Mouse (Mus musculus) cerebral cortex, adult 2 months (tissue): Measurements from ENCODE around the gene Crcp.

Experiments used
- WGBS: fragments of 180-500 bp; shearing (Covaris S2); methylation state at CpG from one replicate; pipeline ENCODE4 v1.1.7; 2018; 5-methylcytosine and 5-hydroxymethylcytosine counted together

Crcp gene

DNA sequence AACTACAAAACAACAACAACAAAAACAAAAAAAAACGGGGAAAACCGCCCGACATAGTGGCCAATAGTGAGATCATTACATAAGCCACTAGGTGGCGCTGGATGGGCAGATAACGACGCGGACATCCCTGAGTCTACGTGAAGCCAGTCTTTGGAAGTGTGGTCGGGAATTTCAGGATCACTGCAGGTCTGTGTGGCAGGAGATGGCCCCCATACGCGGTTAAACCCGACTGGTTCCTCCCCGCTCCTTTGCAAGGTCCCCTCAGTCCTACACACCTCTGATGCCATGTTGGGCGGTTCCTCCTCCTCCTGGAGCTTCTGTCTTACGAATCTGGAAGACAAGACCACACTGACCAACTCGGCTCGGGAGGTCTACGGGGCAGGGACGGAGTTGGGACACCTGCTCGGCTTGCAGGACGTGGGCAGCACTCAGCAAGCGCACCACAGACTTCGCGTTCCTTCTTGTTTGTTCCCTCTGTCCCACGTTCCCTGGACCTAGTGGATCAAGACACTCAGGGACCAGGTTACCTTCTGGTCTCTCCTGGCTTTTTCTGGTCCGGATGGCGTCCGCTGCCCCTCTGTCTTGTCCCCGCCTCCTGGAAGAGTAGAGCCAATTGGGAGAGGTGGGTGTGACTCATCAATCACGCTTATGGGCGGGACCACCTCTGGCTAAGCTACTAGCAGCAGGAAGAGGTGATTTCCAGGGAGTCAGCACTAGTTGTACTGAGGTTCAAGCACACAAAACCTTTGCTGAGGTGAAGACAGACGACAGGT is 5.1 kb upstream of the Crcp start:
- under 1% methylated on average over 32 of the region's 32 CpGs for WGBS

DNA sequence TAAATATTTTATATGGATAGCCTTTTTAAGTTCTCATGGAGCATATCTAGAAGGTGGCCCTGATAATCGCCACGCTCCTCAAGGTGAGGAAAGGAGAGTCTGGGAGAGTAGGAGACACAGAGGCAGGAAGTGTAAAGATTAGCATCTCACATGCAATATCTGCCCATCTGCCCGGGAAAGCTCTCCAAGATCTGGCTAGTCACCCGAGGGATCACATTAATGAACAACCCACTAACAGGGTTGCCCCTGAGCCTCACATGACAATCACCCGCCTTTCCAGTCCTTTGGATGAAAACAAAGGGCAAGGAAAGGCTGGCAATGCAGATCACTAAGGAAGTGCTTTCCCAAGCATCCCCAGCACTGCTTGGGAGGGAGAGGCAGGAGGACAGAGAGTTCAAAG is 2.0 kb upstream of the Crcp start:
- 68% methylated on average over 5 of the region's 5 CpGs for WGBS

DNA sequence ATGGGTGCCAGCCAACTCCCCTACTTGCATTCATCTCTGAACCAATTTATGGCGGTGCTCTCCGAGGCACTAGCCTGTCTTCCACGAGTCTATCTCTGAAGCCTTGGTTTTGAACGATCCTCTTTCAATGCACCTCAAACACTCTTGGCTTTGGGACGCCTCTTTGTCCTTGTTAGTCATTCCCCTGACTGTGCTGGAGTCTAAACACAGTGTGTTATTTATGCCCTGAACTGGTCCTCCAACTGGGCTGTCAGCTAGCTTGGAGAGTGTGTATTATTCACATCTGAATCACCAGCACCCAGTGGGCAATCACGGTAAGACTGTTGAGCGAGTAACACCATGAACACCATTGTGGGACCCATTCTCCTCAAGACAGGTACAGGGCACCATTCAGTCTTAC is 1.4 kb upstream of the Crcp start:
- WGBS = 76% methylated on average over 7 of the region's 7 CpGs

DNA sequence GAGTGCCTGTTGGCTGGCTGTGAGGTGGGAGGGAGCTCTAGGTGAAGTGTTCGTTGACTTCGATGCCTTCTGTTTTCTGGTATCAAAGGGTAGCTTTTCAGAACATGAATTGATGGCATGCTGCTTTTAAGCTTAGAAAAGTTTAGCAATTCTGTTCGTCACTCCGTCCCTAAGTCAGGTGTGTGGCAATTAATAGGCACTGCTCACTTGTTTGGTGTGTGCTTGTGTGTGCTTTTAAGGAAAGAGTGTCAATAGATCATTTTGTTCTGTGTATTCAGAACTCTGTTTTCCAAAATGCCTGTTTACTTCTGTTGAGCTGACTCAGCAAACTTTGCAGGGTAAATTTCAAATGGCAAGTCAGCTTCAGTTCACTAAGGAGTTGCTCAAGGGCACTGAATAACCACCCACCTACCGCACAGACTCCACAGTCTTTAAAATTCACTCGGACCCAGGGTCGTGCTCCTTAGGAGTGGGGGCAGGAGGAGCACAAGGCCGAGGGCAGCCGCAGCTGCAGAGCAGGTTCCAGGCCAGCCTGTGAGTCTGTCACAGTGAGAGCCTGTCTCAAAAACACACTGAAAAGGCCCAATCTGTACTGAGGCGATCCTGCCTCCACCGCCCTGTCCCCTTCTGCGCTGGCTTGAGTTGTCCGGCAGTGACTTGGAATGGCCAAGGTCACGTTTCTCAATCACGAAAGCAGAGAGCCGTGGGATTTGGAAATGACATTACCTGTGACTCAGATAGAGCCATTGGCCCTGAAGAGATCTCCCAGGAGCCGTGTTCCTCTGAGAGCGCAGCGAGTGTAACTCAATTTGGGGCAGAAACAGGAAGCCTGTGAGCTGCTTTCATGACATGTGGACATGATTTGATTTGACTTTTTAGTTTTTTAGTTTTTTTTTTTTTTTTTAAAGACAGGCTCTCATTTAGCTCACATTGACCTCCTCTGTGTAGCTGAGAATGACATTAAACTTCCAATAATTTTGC is 2.6 kb downstream of the Crcp start:
- 93% methylated on average over 19 of the region's 19 CpGs for WGBS

DNA sequence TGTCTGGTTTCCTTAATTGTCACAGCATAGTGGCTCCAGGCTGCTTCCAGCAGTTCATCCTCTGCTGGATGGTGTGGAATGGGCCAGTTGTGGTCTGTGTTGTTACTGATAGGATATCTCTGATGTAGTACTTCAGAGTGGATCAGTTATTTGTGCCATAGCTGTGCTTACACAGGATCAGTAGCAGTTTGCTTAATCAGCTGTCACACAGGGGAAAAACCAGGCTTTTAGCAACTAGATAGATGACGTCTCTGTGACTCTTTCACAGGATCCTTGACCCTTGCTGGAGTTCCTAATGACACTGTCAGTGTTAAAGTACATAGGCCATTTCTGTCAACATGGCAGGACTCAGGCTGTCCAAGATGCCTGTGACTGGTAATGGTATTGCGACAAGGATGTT is 4.8 kb downstream of the Crcp start:
- 95% methylated on average over 2 of the region's 2 CpGs for WGBS

DNA sequence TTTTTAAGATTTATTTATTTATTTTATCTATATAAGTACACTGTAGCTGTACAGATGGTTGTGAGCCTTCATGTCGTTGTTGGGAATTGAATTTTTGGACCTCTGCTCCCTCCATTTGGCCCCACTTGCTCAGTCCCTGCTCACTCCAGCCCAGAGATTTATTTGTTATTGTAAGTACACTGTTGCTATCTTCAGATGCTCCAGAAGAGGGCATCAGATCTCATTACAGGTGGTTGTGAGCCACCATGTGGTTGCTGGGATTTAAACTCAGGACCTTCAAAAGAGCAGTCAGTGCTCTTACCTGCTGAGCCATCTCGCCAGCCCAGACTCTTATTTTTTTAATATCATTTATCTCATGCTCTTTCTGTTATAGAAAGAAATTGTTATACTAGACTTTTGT is 7.2 kb downstream of the Crcp start:
- 72% methylated on average over 2 of the region's 2 CpGs for WGBS

DNA sequence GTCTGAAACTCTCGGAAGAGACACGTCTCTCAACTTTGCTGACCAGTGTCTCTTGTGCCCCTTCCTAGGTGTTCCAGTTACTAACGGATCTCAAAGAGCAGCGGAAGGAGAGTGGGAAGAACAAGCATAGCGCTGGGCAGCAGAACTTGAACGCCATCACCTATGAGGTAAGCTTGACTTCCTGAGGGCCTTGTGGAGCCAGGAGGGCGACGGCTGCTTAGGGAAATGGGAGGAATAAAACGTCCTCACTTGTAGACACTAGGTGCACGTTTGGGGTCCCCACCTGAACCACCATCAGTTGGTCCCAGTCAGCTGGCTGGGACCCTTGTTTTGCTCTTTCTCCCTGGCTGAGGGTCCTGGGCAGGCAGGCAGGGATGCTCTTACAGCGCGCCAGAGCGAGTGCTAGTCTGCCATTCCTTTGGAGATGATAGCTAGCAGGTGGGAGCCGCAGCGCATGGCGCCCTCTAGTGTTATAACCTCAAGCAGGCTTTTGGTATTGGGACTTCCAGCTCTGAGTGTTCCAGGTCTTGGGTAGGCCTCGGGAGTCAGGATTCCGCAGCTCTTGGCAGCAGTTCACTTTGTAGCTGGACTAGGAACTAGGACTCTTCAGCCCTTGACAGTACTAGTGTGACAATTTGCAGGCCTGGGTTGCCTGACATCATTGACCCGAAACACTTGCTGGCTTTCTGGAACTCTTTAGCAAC is 8.8 kb downstream of the Crcp start:
- 71% methylated on average over 19 of the region's 19 CpGs for WGBS

DNA sequence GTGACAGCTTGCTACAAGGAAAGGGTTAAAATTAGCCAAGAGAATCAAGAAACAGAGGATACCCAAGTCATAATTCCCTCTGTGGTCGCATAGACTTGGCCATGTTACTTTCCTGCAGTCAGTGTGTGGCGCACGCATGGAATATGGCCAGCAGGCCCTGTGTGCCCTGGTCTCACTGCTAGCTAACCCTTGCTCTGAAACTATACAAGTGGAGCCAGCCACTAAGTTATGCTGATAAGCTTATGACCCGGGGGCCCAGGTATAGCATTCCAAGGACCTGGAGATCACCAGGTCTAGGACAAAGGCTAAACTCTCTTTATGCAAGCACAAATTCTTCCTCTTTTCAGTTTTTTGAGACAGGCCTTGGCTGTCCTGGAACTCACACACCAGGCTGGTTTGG is 11.7 kb downstream of the Crcp start:
- 92% methylated on average over 4 of the region's 4 CpGs for WGBS

DNA sequence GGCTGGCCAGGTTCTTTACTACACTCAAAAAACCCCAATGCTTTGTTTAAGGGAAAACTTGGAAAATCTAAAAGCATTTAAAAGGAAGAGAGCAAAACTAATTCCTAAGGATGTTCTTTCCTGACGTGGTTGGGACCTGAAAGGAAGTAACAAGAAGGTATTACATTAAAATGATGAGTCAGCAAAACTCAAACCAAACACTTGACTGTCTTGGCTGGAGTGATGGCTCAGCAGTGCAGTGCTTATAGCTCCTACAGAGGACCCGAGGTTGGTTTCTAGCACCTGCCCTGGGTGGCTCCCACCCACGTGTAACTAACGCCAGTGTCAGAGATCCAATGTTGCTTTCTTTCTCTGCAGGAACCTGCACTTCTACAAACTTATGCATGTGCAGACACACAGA is 12.2 kb downstream of the Crcp start:
- 75% methylated on average over 4 of the region's 4 CpGs for WGBS

DNA sequence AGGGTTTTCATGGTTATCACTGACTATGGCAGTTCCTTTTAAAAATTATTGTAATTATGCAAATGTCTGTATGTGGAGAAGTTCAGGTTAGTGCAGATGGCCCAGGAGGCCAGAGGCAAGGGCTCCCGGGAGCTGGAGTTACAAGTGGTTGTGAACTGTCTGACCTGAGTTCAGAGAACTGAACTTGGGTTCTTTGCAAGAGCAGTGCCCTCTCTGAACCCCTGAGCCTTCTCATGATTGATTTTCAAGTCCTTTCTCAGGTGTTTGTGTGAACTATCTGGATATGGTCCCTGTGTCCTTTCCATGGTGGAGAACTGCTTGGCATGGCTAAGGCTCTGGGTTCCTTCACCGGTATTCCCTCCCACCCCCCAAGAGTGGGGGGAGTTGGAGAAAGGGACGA is 14.7 kb downstream of the Crcp start:
- WGBS = 55% methylated on average over 3 of the region's 3 CpGs

DNA sequence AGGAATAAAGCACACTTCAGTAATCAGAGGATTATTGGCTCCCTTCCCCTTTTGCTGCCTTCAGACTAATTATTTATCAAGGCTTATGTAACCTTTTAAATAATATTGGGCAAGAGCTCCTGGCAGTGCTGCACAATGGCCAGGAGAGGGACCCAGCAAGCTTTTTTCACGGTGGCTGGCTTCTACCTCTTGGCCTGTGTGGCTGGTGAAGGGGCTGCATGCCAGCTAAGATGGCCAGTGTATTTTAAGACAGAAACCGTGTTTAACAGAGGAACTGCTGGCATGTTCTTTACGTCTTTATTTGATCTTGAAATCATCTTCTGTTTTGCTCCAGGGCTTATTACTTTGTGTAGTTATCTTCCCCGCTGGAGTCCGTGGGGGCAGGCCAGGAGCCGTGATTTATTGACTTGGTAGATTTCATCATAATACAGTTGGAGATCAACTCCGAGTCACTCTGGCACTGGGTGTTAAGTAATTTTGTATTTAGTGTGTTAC is 15.2 kb downstream of the Crcp start:
- whole genome bisulfite sequencing = 42% methylated on average over 7 of the region's 7 CpGs

DNA sequence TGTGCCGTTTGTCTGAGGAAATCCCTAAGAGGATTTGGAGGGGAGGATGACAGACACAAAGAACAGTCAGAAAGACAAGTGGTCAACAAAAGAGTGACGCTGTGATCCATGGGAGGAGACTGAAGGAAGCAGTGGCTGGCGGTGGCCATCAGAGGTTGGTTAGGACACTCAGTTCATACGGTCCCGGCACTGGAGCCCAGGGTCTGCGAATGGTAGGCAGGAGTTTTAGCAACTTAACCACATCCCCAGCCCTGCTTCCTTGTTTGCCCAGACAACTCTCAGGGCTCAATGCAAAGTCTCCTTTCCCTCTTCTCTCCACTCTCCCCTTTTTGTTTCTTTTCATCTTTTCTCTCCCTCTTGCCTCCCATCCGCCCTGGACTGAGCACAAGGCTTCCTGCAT is 17.0 kb downstream of the Crcp start:
- WGBS = 88% methylated on average over 7 of the region's 7 CpGs

DNA sequence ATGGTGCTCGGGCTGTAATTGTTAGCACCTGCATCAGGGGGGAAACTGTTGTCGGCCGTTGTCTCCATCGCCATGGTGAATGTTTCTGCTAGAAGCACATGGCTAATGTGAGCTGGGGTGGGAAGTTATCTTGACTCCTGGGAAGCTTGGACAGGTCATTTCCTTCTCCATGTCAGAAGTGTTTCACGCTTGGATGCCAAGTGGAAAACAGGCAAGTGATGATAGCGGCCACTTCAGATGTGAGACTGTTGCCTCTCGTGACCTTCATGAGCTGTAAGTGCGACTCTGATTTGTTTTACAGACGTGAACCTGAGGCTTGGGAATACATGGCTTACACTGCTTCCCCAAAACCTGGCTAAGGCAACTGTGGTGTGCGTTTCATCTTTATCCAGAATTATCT is 17.5 kb downstream of the Crcp start:
- 94% methylated on average over 10 of the region's 10 CpGs for WGBS

DNA sequence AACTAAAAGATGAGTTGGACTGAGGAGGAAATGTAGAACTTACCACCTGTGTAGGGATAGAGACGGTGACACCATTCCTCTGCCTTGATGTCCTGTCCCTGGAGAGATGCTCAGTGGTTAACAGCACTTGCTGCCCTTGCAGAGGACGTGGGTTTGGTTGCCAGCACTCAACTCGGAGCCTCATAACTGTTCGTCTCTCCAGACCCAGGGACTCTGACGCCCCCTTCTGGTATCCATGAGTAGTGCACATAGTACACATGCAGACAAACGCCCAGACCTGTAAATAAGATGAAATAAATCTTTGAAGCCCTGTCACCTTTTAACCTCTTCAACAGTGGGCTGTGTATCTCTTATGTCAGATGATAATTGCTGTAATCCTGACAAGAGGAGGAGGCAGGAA is 17.9 kb downstream of the Crcp start:
- 82% methylated on average over 6 of the region's 6 CpGs for WGBS

DNA sequence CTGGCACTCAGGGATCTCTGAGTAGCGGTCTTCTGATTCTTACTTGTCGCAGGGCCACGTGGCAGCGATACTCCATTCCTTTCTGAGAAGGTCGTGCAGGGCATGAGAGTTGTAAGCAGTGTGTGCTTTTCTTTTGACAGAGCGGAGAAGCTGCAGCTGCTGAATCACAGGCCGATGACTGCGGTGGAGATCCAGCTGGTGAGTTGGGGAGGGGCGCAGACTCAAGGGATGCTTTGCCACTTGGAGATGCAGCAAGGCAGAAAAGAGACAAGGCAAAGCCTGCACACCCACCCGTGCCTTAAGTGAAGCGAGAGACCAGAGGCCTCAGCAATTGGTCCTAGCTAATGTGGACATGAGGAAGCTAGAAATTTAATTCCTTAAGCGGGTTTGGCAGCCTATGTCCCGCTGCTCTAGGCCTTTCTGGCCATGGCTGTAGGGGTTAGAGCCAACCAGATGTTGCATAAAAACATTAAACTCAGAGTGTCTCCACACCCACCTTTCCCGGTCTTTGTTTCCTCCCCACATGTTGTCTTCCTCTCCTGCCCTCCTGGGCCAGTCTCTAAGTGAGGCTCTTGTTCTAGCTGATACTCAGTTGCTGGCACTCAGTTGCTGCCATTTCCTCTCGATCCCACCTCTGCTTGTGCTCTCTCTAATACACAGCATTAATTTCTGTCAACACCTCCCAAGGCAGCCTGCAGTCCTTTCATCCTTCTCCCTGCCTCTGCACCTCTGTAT is 19.9 kb downstream of the Crcp start:
- WGBS = 62% methylated on average over 15 of the region's 15 CpGs

DNA sequence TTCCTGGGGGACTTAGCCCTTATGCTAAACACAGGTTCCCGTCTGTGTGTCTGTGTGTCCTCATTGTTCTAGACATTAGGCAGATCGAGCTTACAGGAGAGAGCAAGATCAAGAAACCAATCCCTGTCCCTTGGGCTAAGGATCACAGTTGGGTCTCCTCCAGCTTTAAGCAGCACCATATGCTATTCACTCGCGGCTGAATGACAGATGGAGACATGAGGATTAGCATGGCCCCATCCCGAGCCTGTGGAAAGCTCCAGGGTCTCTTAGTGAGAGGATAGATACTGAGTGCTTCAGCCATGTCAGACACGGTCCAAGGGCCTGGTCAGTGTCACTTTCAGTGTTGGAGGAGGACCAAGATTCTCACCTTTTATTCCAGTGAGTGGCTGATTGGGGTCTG is 21.3 kb downstream of the Crcp start:
- WGBS = 62% methylated on average over 6 of the region's 6 CpGs

DNA sequence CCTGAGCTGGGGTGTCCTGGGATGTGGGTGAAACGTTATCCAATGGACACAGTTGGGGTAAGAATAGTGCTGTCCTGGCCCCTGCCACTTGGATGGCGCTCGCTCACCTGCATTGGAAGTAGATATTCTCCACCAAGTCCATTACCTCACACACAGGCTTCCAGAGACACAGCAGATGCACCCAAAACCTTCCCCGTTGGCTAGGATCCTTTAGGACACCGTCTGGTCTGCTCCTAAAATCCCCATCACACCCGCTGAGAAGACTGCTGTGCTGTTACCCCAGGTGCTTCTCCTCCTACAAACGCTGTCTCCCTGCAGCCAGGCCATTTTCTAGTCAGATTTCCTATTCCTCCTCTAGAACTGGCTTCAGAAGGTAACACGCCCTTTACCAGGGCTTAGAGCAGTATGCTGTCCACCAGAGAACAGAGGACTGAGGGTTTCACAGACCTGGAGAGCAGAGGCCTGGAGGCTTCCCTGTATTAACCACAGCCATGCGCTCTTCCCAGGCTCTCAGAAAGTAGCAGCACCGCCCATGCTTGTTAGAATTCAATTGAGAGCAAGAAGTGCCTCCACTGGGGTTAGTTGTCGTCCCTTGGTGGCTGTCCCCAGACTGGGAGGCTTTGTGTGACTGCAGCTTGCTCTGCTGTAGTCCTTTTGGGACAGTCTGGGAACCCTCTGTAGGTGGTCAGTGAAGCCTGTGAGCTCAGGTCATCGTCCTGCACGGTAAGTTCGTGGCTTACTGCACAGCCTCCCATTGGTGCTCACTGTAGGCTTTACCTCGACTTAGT is 22.2 kb downstream of the Crcp start:
- WGBS = 86% methylated on average over 15 of the region's 15 CpGs

DNA sequence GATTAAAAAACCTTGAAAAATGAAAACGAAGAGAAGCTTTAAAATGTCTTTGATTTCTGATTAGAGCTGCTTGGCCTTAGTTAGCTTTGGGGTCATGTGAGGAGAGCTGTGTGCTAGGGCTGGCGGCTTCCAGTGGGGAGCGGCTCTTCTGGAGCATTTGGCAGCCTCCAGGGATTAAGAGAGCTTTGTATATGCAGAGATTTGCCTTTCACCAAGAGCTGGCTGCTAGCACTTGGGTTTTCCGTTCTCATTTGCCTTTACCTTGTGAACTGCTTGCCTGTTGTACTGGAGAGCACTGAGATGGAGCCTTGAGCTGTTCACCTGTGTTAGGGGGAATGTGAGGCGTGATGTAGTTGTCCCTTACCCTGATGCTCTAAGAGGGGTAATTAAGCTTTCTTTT is 23.4 kb downstream of the Crcp start:
- WGBS = 33% methylated on average over 5 of the region's 5 CpGs

DNA sequence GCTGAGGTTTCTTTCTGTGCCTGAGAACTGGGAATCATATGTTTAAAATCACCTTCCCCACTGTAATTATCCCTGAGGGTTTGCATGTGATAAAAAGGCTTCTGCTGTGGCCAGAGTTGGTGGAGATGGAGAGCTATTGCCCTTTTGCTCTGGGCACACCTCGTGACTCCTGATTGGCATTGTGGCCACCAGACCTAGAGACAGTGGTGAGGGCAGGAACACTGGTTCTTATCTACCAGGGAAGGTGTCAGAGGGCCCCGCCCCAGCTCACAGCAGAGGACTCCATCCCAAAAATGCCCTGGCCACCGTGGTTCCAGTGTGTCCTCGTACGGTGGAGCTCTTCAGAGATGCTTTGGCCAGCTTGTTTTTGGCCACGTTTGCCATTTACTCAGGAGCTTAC is 23.9 kb downstream of the Crcp start:
- WGBS = 91% methylated on average over 6 of the region's 6 CpGs

DNA sequence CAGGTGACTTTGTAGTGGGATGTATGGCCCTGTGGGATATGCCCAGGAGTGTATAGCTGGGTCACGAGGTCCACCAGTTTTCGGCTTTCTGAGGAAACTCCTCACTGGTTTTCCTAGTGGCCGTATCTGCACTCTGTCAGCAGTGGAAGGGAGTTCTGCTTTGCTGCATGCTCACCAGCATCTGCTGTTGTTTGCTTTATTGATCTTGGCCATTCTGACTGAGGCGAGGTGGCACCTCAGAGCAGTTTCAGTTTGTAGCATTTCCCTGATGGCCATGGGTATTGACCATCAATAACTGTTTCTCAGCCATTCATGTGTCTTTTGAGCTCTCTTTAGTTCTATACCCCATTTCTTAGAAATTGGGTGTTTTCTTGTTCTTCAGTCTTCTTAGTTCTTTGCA is 26.6 kb downstream of the Crcp start:
- WGBS = 94% methylated on average over 4 of the region's 4 CpGs

DNA sequence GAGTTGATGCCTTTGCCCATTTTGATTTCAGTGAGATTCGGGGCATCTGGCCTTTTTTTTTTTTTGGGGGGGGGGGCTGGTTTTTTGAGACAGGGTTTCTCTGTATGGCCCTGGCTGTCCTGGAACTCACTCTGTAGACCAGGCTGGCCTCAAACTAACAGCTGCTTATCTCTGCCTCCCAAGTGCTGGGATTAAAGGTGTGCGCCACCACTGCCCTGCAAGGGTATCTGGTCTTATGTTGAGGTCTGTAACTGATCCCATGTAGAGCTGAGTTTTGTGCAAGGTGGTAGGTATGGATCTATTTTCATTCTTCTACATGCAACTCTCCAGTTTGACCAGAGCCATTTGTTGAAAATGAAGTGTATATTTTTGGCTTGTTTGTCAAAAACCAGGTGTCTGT is 27.2 kb downstream of the Crcp start:
- 94% methylated on average over 2 of the region's 2 CpGs for WGBS
